Mouse (Mus musculus) heart, adult 8-10 months (tissue): ENCODE data around the gene Col13a1. TPM values are rescaled to one million over a fixed set of nuclear protein-coding genes. Genes with fewer than 3 reads are reported as not detected.

Experiments used
- DNase-seq: peaks from one replicate; pipeline ENCODE4 v3.0.0; 2022; ENCODE audit warnings: low spot score
- total RNA-seq, 4 experiments: library from RNA; stranded (reverse); gene quantifications; 2 replicates each; pipeline ENCODE4 v1.2.4; 2022

The Col13a1 gene
- total RNA-seq, result under 1 TPM; 0.49 to 0.72 (median 0.57) TPM

DNA sequence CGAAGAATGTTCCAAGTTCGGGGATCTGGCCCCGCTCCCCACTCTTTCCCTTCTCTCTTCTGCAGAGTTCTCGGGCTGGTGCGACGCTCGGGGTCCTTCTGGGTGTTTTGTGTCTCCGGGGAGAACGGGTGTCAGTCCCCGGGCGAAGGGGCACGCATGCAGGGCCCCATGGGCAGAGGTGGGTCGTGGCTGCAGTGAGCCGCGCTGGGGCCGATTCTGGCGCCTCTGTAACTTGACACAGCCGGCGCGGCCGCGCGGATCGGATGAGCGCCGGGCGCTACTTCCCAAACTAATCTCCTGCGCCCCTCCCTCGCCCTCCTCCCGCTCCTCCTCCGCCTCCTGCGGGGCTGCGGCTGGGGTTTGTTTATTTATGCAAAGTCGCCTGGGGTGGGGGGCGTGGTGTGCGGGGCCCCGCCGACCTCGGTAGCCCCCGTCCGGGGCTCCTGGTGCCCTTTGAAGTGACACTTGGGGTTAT is at the start of gene Col13a1:
TSS of gene Col13a1 (minus strand) at position 243 of the 475 bp plus-strand sequence.
- no peak for DNase-seq

DNA sequence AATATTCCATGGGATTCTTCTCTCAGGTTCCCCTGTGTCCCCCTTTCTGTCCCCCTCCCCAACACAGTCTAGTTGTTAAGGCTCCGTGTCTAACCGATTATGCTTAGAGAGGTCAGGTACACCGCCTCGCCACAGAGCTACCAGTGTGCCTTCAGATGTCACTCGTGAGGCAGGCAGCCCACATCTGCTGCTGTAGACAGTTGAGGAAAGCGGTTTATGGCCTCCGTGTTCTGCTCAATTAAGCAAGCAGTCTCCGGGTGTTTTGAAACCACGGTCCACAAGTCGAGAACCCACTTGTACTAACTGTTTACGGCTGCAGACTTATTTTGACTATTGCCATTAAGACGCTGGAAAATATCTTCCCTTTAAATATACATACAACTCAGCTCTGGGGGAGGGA is 48.8 kb upstream of the Col13a1 start:
- DNase-seq, result no peak

DNA sequence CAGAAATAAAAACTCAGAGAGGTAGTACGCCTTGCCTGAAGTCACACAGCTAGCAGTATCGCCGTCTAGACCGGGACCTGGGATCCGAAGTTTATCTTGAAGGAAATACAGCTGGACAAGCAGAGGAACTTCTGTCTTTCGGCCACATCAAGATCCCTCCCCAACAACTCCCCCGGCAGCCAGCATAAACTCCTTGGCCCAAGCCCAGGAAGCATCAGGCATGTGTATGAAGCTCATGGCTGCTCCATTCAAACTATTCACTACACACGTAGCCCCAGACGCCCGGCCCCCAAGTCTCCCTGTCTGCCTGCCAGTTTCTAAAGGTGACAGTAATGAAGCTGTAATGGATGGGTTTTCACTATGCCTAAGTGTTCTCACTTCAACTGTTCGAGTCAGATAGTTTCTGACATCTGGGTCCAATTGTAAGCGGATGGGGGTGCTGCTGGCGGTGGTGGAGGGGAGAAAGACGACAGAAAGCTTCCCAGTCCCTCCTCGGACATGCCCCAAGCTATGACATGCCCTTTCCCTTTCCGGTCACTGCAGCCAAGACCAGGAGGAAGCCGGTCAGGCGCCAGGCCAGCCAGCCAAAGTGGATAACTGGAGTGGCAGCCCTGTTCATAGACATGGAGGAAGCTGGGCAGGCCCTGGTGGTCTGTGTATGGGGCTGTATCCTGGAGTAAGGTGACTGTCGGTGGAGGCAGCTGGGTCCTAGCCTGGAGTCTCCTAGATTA is 45.1 kb upstream of the Col13a1 start:
- DNase-seq, result peak; percentile 33

DNA sequence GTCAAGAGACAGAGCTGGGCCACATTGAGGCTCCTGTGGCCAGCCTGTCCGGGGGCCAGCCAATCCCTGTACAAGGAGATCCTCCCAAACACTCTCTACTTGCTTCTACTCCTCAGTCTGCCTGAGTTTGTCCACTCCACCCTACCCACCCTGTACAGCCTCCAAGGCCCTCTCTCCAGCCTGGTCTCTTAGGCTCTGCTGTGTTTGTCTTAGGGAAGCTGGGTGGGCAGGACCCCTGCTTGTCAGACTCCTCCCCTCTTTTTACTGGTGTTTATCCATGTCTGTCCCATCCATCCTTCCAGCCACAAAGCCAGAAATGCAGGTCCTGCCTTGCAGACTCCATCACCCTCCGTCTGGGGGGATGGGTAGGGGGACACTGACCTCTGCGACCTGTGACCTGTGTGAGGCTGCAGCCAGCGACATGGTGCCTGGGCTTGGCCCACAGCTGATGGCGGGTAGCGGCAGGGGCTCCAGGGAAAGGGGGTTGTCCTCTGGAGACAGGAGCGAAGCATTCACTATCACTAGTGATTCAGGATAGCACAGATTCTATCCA is 41.2 kb upstream of the Col13a1 start:
- no peak for DNase-seq

DNA sequence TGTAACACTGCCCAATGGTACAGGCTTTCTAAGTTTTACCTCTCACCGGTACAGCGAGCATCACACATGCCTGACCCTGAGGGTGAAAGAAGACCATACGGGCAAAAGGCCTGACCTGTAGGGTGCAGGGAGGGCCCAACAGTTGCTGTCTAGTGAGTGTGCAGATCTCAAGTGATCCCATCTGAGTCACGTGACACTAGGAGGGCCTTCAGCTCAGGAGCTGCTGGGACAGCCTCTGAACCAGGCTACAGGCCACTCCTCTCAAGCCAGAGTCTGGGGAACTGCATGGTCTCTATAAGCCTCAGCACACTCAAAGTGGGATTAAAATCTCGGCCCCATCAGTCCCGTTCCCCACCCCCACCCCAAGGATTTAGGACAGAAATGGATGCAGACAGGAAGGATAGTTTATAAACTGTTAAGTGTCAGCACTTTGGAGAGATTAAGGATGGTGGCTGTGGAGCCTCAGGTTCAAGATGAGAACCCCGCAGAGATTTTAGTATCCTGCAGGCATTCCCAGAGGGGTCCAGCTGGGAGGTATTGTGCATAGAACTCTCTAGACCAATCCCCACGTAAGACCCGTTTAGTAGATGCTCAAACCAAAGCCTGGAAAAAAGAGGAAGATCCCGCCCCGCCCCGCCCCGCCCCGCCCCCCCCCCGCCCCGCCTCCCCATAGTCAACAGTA is 40.6 kb upstream of the Col13a1 start:
- no peak for DNase-seq

DNA sequence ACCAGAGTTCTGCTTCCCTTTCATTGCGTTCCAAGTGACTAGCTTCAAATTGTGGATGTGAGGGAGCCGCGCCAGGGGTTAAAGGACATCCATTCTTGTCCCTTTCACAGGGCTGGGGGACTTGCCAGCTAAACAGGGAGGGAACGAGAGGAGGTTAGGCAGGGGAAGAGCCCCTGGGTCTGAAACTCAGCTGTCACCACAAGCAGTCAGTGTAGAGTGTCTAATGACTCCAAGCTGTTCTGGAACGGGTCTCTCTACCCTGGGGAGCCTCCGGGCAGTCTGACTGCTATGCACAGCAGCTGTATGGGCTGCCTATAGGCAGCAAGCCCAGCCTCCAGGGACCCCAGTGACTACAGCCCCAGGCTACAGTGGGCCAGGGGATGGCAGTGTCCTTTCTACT is 38.0 kb upstream of the Col13a1 start:
- DNase-seq, result no peak

DNA sequence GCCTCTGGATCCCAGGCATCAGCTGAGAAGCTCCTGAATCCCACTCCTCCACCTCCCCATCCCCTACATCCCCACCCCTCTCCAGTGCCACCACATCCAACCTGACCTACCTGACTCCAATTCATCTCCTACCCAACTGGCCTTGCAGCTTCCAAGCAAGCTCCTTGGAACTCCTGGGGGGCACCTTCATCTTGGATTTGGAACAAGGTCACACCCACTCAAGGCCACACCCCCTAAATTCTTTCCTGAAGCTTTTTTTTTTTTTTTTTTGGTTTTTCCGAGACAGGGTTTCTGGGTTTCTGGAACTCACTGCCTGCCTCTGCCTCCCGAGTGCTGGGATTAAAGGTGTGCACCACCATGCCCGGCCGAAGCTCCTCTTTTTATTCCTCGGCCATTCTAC is 34.3 kb upstream of the Col13a1 start:
- DNase-seq, result no peak

DNA sequence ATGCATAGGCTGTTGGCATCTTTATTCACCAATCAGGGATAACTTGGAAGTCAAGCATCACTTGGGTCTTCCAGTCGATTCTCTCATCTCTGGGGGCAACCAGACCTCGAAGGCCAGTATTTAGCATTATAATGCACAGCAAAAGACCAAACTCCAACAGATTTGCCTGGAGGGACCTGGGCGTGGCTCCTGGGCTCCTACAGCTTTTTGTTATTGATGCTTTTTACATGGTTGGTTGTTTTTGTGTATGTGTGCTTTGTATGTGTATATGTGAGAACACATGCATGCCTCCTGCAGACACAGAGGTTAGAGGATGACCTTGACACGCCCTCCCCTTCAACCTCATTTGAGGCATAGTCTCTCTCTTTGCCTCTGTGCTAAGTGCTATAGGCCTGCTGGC is 33.5 kb upstream of the Col13a1 start:
- no peak for DNase-seq

DNA sequence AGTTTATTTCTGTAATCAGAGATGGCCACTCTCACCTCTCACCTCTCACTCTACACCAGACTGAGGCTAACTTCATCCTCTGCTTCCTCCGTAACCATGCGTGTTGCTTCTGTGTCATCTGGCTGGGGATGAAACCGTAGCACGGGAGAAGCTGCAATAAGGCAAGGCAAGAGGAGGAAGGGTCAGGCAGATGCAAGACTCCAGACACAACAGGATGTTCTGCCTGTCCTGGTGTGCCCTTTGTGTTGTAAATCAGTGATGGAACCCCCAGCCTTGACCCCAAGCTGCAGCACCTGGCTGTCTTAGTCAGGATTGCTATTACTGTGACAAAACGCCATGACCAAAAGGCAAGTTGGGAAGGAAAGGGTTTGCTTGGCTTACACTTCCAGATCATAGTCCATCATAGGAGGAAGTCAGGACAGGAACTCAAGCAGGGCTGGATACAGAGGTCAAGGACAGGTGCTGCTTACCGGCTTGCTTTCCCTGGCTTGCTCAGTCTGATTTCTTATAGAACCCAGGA is 31.1 kb upstream of the Col13a1 start:
- DNase-seq, result no peak

DNA sequence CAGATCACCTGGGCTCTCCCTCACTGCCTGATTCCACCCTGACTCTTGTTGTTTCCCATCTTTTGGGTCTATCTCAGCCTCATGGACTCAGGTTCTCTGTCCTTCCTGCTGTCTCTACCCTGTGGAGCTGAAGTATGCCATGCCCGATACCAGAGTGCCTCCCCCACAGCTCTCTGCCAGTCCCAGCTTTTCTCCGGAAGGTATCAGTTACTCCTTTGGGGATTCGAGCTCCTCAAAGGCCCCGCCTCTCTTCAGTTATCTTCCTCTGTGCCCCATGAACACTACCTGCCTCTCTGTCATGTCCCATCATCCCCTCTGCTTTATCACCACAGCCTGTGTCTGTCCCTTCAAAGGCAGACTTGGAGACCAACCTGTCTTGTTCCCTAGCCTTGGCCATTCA is 29.1 kb upstream of the Col13a1 start:
- DNase-seq, result no peak

DNA sequence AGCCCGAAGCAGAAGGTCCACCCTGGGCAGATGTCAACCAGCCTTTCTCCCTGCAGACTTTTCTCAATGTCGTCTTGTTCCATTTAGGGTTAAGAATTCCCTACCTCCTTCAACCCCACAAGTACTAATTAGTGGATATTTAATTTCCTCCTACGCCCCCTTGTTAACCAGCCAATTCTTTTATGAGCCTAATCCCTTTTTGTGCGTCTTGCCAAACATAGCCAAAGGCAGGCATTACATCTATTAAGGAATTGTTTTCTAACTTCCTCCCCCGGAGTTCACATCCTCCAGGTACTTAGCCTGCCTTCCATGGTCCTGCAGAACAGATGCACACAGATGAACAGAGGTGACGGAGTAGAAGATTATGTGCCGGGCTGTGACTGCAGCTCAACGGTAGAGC is 27.5 kb upstream of the Col13a1 start:
- no peak for DNase-seq

DNA sequence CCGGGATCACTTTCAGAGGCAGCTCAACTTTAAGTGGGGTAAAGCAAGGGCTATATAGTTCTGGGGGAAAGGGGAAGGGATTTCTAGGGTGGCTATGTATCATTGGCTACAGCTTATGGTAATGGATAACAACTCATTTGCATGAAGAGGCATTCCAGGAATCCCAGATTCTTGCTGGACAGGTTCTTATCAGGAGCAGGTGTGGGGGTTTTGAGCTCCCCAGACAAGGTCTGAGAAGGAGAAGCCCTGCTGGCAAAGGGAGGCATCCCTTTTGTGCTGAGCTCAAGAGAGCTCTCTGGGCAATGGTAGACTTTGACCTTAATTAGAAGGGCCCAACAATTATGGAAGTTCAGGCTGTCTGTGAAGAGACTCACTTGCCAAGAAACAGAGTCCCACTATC is 21.3 kb upstream of the Col13a1 start:
- no peak for DNase-seq

DNA sequence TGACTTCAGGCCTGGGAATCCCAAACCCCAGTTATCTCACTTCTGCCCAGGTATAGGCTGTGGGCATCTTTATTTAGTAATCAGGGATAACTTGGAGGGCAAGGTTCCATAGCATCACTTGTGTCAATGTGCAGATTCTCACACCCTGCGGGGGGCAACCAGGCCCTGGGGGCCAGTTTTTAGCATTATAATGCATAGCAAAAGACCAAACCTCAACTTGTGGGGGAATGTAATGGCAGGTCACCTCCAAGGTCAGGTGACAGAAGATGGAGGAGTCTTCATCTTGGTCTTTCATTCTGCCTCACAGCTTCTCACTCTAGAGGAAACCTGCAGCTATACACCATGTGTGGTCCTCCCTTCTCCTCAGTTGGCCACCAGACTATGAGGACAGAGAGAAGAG is 20.9 kb upstream of the Col13a1 start:
- DNase-seq, result no peak

DNA sequence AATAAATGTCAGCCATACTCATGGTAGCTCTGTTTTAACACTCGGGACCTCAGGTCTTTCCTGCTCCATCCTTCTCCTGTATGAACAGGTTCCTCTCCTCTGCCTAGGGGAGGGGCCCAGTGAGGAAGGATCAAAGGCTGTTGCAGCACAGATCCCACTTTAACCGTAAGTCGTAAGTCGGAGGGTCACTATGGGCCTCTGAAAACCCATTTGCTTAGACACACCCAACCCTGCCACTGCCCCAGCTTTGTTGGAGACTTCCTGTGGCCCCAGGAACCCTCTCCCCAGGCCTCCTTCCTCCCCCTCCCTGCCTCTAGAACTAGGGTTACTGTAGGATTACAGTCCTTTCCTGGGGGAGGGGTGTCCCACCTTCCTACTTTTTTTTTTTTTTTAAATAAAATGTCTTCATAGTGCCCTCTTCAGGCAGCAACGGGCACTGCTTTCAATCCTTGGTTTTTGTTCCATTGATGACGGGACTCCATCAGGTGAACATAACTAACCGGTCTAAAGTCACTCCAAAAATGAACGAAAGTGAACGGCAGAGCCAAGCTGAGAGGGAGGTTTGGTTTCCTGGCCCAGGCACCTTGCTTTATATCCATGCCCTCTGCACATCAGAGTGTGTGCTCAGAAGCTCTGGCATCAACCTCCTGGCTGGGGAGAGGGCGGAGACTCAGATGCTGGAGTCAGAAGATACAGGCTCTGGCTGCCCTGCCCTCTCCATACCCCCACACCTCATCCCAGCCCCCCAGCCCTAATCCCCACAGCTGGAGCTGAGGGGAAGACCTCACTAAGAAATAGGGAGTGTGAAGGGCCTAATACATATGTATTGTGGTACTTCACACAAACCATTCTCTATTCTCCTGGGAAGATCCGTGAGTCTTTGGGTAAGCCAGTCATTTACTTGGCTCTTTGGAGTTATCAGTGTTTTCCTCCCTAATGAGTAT is 12.8 kb upstream of the Col13a1 start:
- no peak for DNase-seq

DNA sequence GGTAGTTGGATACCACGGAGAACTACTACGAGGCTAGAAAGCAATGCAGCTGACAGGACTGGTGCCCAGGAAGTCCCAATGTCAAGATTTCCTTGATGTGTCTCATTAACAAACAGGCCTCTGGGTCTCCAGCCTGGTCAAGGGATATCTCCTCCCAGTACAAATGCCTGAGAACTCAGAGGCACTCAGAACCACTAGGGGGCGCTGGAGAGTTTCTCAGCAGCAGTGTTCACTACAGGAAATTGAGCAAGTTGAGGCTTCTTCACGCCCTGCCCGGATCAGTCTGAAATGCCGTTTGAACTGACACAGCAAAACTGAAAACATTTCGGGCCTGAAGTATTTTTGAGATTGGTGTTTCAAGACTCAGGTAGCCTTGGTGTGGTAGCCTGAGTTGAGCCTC is 1.5 kb upstream of the Col13a1 start:
- peak; percentile 84 for DNase-seq

DNA sequence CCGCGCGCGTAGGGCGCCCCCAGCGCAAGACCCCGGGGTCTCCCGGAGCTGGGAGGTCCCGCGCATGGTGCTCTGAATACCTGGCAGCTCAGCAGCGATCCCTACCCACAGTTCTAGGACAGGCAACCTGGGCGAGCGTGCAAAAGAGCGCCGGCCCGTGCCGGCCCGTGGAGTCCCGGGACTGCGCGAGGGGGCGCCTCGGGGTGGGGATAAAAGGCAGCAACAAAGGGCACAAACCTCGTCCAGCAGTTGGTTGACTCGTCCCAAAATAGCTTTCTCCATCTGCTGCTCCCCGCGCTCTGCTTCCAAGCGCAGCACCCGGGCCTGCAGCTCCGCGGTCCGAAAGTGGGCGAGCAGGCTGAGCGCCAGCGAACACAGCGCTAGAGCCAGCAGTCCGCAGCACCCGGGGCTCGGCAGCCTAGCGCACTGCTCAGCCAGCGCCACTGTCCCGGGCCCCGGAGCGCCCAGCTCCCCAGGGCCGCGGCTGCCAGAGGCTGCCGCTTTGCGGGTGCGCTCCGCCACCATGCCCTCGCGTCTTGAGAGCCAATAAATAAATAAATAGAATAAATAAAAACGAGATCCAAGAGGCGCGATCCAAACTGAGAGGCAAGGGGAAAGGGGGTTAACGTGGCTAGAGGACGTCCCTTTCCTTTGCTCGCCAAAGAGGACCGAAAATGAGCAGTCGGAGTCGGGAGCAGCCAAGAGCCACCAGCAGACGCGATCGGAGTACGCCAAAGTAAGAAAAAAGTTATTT is 619 bp downstream of the Col13a1 start:
- no peak for DNase-seq

DNA sequence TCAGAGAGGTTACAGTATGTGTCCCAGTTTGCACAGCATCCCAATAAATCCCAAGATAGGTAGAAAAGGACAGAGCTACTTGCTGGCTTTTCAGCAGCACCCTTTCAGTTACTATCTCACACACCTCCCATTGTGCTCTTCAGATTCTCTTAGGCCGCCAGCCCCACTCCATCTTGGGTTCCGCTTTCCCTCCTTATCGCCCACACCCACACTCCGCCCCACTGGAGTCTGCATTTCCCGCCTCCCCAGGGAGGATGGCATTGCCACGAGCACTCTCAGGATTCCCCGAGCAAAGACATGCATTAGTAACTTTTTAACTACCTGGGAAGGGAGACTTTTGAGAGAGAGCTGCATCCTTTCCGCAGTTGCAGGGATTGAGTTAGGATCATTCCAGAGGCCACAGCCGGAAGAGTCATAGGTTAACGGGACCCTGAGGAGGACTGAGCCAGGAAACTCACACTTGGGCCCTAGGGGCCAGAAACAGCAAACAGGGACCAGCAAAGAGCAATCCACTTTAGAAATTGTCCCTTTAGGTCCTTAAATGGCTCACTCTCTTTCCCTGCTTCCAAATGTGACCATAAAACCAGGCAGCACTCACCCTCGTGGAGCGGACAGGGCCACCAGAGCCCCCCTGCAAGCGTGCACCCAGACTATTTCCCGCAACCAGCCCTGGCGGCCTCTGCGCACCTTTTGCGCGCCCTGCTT is 1.4 kb downstream of the Col13a1 start:
- no peak for DNase-seq

DNA sequence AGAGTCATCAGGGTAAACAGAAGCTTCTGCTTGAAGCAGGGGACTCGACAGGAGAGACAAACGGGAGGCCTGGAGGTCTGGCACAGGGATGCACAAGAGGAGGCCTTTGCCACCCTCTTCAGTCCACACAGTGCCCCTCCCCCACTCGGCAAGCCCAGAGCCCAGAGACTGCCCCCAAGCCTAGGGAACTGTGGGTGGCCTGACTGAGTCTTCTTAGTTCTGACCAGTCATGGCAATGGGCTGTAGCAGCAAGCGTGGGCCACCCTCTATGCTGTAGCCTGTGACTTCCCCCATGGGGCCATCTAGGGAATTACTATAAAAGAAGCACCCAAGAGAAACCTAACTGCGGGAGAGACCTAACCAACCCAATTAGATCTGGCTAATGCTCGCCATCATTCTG is 1.9 kb downstream of the Col13a1 start:
- no peak for DNase-seq

DNA sequence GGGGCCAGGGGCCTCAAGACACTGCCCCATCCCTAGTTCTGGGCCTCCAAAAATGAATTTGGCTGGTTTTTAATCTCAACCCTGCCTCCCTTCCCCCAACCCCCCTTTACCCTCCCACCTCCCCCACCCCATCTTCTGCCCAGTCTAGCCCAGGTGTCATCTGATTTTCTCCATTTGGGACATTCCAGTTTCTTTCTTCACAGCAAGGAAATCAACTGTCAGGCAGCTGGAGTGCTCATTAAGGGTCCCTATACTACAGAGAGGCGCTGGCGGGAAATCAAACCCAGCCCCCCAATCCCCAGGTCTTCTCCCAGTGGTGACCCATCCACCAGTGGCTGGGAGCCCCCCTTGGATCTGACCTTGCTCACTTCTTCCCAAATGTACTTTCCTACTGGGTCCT is 4.3 kb downstream of the Col13a1 start:
- no peak for DNase-seq

DNA sequence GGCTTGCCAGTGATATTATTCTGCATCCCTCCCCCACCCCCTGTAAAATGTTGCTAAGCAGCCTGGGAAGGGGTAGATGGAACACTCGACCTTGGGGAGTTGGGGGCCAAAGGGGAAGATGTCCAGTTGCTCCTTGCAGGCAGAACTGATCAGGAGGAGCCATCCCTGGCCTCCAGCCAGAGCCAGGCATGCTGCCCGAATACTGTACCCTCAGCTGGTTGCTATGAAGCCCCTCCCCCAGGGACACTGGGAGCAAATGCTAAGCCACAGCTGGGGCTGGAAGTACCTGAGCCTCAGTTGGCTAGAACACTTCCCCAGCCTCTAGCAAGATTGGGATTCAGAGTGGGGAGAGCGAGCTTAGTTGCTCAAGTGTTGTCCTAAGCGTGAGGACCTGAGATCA is 6.9 kb downstream of the Col13a1 start:
- DNase-seq, result no peak
